Mouse (Mus musculus) limb, embryonic 13.5 days (tissue): ENCODE results near the gene Taok1. TPM values are rescaled to one million over a fixed set of nuclear protein-coding genes. Genes with fewer than 3 reads are reported as not detected.
A peak's percentile ranks its signal among the peaks of the same experiment; 100 is the strongest.
"Not testable (repeated sequence)": the region's sequence is repeated elsewhere in the genome, so short reads cannot be mapped to it uniquely, and the experiment has no call there.

ENCODE experiments used
- ATAC-seq: fragments of 200-750 bp; cut with Nextera tagmentation; 2 replicates; pipeline ENCODE4 v1.8.0; 2017; ENCODE audit warnings: low read depth, moderate number of reproducible peaks, moderate TSS enrichment; ENCODE audit not compliant: low FRiP score
- H3K27ac ChIP-seq: fragments of 300-500 bp; sonication (generic); 2 replicates; pipeline ENCODE4 v1.5.1; 2015; ENCODE audit warnings: inconsistent platforms, mild to moderate bottlenecking, moderate library complexity
- H3K27me3 ChIP-seq: fragments of 300-500 bp; sonication (generic); 2 replicates; pipeline ENCODE4 v1.6.1; 2015; ENCODE audit warnings: mild to moderate bottlenecking, inconsistent platforms
- H3K36me3 ChIP-seq: fragments of 300-500 bp; sonication (generic); 2 replicates; pipeline ENCODE4 v1.6.1; 2015; ENCODE audit warnings: inconsistent platforms, mild to moderate bottlenecking, moderate library complexity
- H3K4me1 ChIP-seq: fragments of 300-500 bp; sonication (generic); 2 replicates; pipeline ENCODE4 v1.6.1; 2015; ENCODE audit warnings: inconsistent platforms
- H3K4me2 ChIP-seq: fragments of 300-500 bp; sonication (generic); replicated peaks from 2 replicates; pipeline ENCODE4 v1.6.1; 2015; ENCODE audit warnings: inconsistent platforms, mild to moderate bottlenecking, moderate library complexity
- H3K4me3 ChIP-seq: fragments of 300-500 bp; sonication (generic); 2 replicates; pipeline ENCODE4 v1.5.1; 2015; ENCODE audit warnings: moderate library complexity, mild to moderate bottlenecking, inconsistent platforms
- H3K9ac ChIP-seq: fragments of 300-500 bp; sonication (generic); 2 replicates; pipeline ENCODE4 v1.6.1; 2015; ENCODE audit warnings: mild to moderate bottlenecking, inconsistent platforms
- H3K9me3 ChIP-seq: fragments of 300-500 bp; sonication (generic); 2 replicates; pipeline ENCODE4 v1.6.1; 2016; ENCODE audit warnings: inconsistent platforms
- WGBS: fragments of 180-500 bp; shearing (Covaris S2); methylation state at CpG from one replicate; pipeline ENCODE4 v1.1.7; 2015; 5-methylcytosine and 5-hydroxymethylcytosine counted together
- polyA plus RNA-seq: library from polyadenylated mRNA; unstranded; fragments of >200 nt; fragmentation: Nextera tagmentation; extraction: Ambion mirVana; gene quantifications from 2 replicates; pipeline ENCODE4 v1.2.1, GENCODE M21; 2015

The Taok1 gene
- polyA plus RNA-seq, 1 experiment from 2014 or later = 14.5 TPM

DNA sequence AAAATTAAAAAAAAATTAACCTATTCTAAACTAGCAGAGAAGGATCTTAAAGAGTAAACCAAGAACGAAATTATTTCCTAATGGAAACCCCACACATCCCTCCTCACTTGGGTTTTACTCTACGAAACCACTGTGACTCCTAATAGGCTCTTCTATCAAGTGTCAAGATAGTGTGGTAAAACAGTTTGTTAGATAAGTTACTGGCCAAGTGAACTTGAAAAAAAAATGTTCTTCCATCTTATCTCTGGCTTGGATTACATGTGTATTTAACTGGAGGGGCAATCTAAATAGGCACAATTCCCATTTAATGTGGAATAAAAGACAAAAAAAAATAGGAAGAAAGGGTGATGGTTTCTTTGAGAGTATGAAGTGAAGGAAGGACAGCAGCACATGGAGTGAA, 76.8 kb downstream of the Taok1 start:
- no peak overlapping the region for H3K4me2 ChIP-seq
- no peak for ATAC-seq
- no peaks in the 10 kb centered on the region for H3K4me1 ChIP-seq
- no peaks in the 10 kb centered on the region for H3K27me3 ChIP-seq
- H3K36me3 ChIP-seq = peaks cover 11% of the 10 kb centered on the region
- H3K9me3 ChIP-seq = no peaks in the 10 kb centered on the region
- 94% methylated on average over 2 of the region's 2 CpGs for WGBS
- H3K4me3 ChIP-seq = no peak overlapping the region
- H3K9ac ChIP-seq = no peak overlapping the region
- H3K27ac ChIP-seq = no peak overlapping the region

DNA sequence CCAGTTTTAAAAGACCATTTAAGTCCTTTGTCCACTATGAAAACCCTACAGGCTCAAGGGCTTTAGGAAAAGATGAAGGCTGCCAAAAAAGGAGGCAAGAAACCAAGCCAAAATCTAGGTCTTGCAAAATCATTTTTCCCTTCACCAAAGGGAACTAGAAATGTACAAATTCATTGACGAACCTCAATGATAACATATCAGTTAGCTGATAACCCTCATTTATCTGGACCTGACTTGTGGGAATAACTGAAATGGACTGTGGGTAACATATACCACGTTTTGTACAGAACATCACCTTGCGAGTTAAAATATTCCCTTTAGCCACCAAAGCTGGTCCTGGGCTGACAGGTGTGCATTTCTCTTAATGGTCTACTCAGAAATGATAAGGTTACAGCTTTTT, 78.0 kb downstream of the Taok1 start:
- no peak for ATAC-seq
- Histone ChIP-seq H3K9ac (no peak overlapping the region), H3K27ac (no peak overlapping the region), H3K4me1 (no peaks in the 10 kb centered on the region), H3K9me3 (no peaks in the 10 kb centered on the region), H3K27me3 (no peaks in the 10 kb centered on the region), H3K4me3 (no peak overlapping the region), H3K4me2 (no peak overlapping the region), H3K36me3 (peaks cover 6% of the 10 kb centered on the region)
- WGBS = 81% methylated on average over 3 of the region's 3 CpGs

DNA sequence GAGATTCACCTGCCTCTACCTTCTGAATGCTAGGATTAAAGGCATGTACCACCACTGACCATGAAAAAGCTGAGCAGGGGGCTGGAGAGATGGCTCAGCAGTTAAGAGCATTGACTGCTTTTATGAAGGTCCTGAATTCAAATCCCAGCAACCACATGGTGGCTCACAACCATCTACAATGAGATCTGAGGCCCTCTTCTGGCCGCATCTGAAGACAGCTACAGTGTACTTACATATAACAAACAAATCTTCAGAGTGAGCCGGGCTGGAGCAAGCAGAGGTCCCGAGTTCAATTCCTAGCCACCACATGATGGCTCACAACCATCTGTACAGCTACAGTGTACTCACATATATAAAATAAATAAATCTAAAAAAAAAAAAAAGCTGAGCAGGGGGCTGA, 79.2 kb downstream of the Taok1 start:
- H3K4me1 ChIP-seq, ATAC-seq, H3K4me2 ChIP-seq, H3K9ac ChIP-seq, H3K27me3 ChIP-seq, H3K9me3 ChIP-seq, H3K4me3 ChIP-seq, H3K36me3 ChIP-seq, H3K27ac ChIP-seq: not testable (repeated sequence)
- 87% methylated on average over 3 of the region's 3 CpGs for WGBS

DNA sequence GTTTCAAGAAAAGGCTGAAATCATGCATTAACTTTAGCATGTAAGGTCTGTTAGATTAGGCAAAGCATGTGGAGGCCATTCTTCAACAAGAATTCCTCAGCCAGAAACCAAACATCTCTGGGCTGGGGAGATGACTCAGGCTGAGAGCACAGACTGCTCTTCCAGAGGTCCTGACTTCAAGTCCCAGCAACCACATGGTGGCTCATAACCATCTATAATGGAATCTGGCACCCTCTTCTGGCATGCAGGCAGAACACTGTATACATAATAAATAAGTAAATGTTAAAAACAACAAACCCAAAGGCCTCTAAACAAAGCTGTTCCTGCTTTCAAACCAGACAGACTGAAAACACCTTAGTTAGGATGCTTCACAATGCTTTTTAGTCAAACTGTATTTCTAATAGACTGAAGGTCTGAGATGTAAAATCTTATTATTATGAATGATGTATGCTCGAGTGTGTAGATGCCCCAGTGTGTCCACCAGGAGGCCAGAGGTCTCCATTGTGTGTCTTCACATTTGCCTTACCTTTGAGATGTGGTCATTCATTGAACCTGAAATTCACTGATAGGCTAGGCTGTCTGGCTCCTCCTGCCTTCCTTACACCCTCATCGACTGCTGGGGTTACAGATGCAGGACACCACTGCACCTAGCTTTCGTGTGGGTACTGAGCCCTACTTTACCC, 81.7 kb downstream of the Taok1 start:
- Histone ChIP-seq H3K27me3 (no peaks in the 10 kb centered on the region), H3K36me3 (no peaks in the 10 kb centered on the region), H3K4me2 (no peak overlapping the region), H3K9me3 (no peaks in the 10 kb centered on the region), H3K4me3 (no peak overlapping the region), H3K4me1 (no peaks in the 10 kb centered on the region), H3K9ac (no peak overlapping the region), H3K27ac (no peak overlapping the region)
- WGBS = 74% methylated on average over 3 of the region's 3 CpGs
- no peak for ATAC-seq

DNA sequence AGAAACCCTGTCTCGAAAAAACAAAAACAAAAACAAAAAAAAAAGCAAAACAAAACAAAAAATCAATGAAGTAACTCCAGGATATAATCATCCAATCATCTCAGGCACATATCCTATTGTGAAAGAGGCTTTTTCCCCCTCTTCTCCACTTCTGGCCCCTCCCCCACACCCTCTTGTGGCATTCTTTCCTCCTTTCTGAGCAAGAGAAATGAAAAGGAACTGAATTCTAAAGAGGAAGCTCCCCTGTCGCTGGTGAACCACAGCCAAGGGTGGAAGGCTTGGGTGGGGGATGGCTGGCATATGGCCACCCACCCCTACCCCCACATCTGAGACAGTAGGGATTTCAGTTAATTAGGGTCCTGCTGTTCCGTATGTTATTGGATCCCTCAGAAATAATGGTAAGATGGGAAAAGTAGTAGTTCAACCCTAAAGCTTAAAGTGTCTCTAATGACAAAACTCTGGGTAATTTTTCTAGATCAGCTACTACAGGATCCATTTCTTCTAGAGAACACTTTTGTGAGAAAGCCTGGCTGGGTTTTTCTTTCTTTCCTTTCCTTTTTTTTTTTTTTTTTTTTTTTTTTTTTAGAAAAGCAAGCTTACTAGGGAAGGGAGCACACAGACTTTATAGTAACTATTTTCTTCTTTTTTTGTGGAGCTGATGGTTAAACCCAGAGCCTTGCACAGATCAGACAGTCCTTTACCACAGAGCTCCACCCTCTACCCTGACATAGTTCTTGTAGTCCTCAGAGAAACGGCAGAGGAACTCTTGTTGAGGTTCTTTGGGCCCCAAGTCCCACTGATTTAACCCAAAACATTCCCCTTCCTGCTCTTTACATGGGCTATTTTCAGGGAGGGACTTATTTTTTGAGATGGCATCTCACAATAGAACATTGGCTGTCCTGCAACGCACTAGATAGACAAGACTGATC, 86.8 kb downstream of the Taok1 start:
- Histone ChIP-seq H3K4me3 (no peak overlapping the region), H3K27ac (no peak overlapping the region), H3K36me3 (no peaks in the 10 kb centered on the region), H3K4me2 (no peak overlapping the region), H3K9ac (no peak overlapping the region), H3K4me1 (peaks cover 4% of the 10 kb centered on the region), H3K27me3 (peaks cover 25% of the 10 kb centered on the region), H3K9me3 (no peaks in the 10 kb centered on the region)
- WGBS = 48% methylated on average over 5 of the region's 5 CpGs
- ATAC-seq = no peak

DNA sequence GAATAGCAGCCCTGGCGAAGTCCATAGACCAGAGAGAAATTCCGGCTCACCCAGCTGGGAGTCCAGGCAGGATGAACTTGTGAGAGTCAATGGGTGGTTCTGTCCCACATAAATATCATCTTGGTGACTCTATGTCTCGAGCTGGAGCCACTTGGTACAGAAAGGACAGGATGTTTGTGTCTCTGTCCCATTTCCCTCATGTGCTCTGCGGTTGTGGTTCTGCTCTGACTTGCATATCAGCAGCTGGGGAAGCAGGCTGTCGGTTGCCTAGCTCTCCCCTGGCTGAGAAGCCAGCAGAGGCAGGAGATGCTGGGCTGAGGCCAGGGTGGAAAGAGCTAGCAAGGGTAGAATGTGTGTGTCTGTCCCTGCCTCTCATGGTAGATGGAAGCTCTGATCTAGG, 88.6 kb downstream of the Taok1 start, which contains the start of gene Gm10392:
Gm10392 (minus strand) TSS at position 156 of the 400 bp plus-strand sequence.
- Histone ChIP-seq H3K4me1 (peaks cover 22% of the 10 kb centered on the region), H3K4me2 (no peak within 1 kb of the TSS), H3K27ac (no peak within 1 kb of the TSS)

DNA sequence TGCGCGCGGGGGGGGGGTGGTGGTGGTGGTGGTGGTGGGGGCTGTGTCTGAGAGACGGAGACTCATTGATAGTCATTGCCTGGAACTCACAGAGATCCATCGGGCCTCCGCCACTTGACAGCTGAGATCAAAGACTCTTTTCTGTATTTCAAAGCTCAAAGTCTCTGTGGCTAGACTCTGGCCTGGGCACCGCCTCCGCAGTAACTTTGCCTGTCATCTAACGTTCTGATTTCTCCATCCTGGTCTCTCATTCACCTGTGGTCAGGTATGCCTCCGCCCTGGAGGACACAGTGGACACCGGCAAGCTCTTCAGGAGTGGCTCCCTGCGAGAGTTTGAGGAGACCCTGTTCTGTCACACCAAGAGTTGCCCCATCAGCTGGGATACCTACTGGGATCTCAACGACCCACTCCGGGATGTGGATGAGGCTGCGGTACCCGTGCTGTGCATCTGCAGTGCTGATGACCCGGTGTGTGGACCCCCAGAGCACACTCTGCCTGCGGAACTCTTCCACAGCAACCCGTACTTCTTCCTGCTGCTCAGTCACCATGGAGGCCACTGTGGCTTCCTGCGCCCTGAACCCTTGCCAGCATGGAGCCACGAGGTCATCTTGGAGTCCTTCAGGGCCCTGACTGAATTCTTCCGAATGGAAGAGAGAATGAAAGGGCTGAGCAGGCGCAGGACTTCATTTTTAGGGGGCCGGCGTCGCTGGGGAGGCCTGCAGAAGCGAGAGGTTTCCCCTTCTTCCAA, 89.4 kb downstream of the Taok1 start:
- Histone ChIP-seq H3K9ac (no peak overlapping the region), H3K27ac (no peak overlapping the region), H3K4me2 (no peak overlapping the region), H3K36me3 (no peaks in the 10 kb centered on the region), H3K4me3 (no peak overlapping the region), H3K9me3 (no peaks in the 10 kb centered on the region), H3K27me3 (peaks cover 43% of the 10 kb centered on the region), H3K4me1 (peaks cover 28% of the 10 kb centered on the region)
- WGBS = 75% methylated on average over 26 of the region's 27 CpGs
- ATAC-seq = no peak

More for the DNA sequence above, 88.6 kb downstream of the Taok1 start, which contains the start of gene Gm10392:
- Histone ChIP-seq H3K9me3 (no peaks in the 10 kb centered on the region), H3K9ac (no peak within 1 kb of the TSS), H3K4me3 (no peak within 1 kb of the TSS), H3K27me3 (peaks cover 42% of the 10 kb centered on the region), H3K36me3 (no peaks in the 10 kb centered on the region)
- 69% methylated on average over 5 of the region's 5 CpGs for WGBS
- ATAC-seq = no peak

DNA sequence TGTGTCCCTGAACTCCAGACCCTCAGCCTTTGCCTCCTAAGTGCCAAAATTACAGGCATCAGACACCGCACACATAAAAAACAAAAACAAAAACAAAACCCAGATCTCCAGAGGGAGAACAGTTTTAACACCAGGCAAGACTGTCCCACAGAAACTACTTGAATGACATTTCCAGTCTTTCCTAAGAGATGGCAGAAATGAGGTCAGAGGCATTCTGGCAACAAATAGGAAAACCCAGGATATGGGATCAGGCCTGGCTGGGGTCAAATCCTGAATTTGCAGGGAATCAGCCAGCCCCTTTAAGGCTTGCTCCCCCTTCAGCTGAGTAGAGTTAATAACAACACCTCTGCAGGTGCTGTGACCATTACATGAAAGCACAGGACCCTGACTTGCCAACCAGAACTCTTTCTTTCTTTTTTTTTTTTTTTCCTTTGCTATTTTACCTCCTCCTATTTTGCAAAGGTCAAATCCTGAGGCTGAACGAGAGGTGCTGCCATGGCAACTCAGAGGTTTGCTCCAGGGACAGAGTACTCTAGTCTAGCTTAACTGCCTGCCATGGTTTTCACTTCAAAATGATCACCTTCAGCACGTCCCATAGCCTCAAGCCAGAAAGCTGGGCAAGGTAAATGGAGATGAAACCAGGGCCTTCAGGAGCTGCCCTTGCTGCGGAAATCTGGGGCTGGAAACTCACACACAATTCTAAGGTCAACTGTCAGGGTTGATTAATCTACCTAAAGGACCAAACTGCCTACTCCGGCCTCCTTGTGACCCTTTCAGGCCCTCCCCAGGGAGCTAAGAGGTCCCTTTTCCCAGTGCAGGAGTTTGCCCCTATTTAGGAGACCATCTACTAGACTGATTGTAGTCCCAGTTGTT, 90.8 kb downstream of the Taok1 start:
- peaks cover 43% of the 10 kb centered on the region for H3K27me3 ChIP-seq
- no peaks in the 10 kb centered on the region for H3K9me3 ChIP-seq
- no peak overlapping the region for H3K27ac ChIP-seq
- no peaks in the 10 kb centered on the region for H3K36me3 ChIP-seq
- no peak overlapping the region for H3K4me3 ChIP-seq
- no peak overlapping the region for H3K4me2 ChIP-seq
- peaks cover 34% of the 10 kb centered on the region for H3K4me1 ChIP-seq
- ATAC-seq = no peak
- H3K9ac ChIP-seq = no peak overlapping the region
- WGBS = 52% methylated on average over 5 of the region's 5 CpGs

DNA sequence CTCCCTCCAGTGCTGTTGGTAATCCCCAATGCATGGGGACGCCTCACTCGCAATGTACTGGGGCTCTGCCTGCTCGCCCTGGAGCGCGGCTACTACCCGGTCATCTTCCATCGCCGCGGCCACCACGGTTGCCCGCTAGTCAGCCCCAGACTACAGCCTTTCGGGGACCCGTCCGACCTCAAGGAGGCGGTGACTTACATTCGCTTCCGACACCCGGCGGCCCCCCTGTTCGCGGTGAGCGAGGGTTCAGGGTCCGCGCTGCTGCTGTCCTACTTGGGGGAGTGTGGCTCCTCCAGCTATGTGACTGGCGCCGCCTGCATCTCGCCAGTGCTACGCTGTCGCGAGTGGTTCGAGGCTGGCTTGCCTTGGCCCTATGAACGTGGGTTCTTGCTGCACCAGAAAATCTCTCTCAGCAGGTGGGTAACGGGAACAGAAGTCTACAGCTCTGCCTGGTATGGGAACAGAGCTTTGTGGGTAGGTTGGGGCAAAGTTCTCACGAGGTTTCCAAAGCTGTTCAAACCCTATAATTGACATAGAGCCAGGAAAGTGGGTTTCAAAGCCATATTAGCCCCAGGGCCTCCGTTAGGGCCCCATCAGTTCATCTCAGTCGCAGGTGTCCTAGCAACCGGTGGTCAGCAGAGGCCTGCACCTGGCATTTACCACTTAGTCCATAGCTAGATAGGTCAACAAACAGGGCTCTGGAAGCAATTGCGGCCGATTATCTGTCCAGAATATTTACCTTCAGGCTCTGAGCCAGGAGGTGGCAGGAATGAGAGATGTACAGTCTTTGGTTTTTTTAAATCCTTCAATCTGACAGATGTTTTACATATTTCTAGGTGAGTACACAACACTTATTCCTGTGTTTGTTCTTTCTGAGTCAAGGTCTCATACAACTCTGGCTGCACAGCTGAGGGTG, 91.7 kb downstream of the Taok1 start, which contains the start of gene Trp53i13:
Trp53i13 (minus strand) TSS at position 344 of the 916 bp plus-strand sequence.
- 7% methylated on average over 39 of the region's 39 CpGs for WGBS
- peaks cover 41% of the 10 kb centered on the region for H3K4me1 ChIP-seq
- H3K4me2 ChIP-seq = peak within 1 kb of the TSS; percentile 97
- peak within 1 kb of the TSS; percentile 65 for H3K9ac ChIP-seq
- H3K9me3 ChIP-seq = no peaks in the 10 kb centered on the region
- peak within 1 kb of the TSS; percentile 67 for H3K4me3 ChIP-seq
- no peak within 1 kb of the TSS for H3K27ac ChIP-seq
- H3K36me3 ChIP-seq = no peaks in the 10 kb centered on the region
- H3K27me3 ChIP-seq = peaks cover 43% of the 10 kb centered on the region
- no peak for ATAC-seq

DNA sequence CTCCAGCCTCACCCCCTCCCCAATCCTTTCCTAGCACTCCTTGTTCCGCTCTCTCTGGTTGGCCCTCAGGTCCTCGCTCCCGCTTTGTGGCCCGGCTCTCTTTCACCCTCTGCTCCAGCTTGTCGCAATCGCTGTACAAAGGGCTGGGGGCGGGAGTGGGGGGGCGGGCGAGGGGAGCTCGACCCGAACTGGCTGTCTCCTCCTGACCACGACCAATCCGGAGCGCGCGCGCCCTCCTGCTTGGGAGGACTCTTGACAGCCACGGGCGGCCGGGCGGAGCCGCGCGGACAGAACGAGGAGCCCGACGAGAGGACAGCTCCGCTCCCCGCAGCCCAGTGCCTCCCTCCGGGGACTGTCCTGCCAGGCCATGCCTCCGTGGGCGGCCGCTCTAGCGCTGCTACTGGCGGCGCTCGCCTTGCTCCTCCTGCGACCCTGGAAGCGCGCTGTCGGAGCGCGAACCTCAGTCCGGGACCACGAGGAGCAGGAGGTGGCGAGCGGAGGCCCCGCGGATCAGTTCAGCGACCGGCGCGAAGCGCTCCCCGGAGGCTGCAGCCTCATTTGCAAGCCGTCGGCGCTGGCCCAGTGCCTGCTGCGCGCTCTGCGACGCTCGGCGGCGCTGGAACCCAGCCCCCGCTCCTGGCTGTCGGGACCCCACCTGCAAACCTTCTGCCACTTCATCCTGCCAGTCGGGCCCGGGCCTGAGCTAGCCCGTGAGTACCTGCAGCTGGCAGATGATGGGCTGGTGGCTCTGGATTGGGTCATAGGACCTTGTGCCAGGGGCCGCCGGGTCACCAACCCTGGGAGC, 92.6 kb downstream of the Taok1 start, which contains the start of gene Abhd15:
Abhd15 (plus strand) TSS at position 290 of the 805 bp plus-strand sequence.
- Histone ChIP-seq H3K9ac (peak within 1 kb of the TSS; percentile 65), H3K27me3 (peaks cover 43% of the 10 kb centered on the region), H3K4me3 (peak within 1 kb of the TSS; percentile 67), H3K9me3 (no peaks in the 10 kb centered on the region), H3K4me2 (peak within 1 kb of the TSS; percentile 97), H3K27ac (no peak within 1 kb of the TSS), H3K36me3 (peaks cover 3% of the 10 kb centered on the region), H3K4me1 (peaks cover 42% of the 10 kb centered on the region)
- WGBS = under 1% methylated on average over 68 of the region's 72 CpGs
- ATAC-seq = peak; percentile 19; the same call in 1 of the 2 replicates
